Mouse (Mus musculus): ENCODE results near the gene Sct.
"Not testable (repeated sequence)": the region's sequence is repeated elsewhere in the genome, so short reads cannot be mapped to it uniquely, and the experiment has no call there.

Sct gene

DNA sequence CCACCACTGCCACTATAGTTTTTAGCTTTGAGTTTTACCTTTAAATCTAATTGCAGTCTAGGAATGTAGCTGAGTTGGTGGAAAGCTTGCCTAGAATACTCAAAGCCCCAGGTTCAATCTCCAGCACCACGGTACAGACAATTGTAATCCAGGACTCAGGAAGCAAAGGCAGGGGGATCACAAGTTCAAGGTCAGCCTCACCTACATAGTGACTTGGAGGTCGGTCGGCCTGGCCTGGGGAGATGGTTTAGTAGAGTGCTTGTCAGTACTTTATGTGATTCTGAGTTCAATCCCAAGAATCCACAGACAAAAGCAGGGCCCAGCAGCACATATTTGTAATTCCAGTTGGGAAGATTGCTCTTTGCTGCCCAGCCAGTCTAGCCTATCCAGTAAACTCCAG, 9.1 kb upstream of the Sct start:
- DNase-seq, result no peak

DNA sequence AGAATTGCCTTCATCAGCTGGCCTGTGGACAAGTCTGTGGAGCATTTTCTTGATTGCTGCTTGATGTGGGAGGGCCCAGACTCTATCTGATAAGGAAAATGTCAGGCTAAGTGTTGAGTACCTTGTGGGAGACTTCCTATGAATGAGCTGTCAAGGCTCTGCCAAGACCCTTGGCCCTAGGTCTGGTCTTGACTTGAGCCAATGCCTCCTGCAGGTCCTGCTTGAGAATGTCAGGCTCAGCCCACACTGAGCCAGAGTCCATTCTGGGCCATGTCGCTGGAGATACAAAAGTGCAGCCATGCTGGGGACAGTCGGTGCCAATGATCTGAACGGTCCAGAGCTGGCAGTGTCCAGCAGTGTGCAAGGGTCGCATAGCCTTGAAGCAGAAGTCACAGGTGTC, 3.8 kb upstream of the Sct start:
- DNase-seq, result no peak

DNA sequence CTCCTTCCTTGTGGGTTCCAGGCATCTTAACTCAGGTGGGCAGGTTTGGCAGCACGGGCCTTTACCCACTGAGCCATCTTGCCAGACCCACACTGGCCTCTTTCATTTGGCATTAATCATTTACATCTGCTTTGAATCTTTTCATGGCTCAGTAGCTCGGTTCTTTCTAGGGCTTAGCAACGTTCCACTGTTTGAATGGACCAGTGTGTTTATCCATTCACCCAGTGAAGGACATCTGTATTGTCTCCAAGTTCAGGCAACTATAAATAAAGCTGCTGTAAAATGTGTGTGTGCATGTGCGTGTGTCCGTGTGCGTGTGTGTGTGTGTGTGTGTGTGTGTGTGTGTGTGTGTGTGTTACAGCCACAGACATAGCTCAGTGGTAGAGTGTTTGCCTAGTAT, 2.5 kb upstream of the Sct start:
- no peak for DNase-seq

DNA sequence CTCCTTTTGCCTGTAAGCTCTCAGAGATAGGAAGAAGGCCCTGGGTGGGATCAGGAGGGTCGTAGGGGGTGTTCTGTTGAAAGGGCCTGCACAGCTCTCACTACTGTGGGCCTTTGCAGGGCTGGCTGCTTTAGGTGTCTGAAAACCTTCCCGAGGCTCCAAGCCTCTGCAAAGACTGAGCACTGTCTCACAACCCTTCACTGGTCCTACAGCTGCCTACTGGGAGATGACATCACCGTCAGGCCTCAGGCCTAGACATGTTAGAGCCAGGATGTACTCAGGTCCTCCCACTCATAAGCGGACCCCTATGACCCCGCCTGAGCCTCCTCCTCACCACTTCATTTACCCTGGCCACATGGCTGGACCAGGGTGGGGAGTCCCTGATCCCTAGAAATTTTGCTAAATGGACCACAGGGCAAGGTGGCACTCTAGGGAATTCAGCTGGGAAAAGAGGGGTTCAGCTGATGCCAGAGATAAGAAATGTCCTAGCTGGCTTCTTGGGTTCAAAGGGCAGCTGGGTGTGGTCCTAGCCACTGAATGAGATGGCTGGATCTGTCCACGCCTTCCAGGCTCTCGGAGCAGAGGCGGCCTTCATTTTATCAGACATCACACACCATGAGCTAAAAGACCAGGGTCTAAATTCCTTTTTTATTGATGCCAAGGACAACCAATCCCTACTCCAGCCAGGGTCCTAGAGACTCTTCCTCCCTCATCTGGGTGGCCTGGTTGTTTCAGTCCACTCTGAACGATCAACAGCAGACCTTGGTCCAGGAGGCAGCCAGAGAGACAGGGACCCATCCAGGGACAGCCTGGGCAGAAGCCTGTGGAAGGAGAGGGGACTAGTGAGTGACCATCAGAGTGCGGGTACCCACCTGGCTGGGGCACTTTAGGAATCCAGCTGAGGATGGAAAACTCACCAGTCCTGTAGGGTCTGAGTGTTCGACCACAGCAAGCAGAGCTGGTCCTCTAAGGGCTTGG, 943 bp downstream of the Sct start:
- DNase-seq, result no peak

DNA sequence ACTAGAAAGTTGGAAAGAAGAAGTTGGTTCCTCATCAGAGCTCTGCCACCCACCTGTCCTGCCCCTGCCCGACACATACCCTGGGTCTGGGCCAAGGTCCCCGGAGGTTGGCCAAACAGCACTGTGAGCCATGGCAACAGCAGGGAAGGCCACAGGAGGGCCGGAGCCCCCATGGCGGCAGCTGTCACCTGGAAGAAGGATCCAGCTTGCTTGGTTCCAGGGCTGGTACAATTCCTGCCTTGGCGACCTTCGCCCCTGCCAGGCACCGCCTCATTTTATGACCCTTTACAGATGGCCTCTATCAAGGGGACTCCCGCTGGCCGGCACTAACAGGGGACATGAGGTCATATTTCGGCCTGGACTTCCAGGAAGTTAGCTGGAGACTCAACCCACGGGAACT, 2.4 kb downstream of the Sct start, which contains the start of gene Cdhr5:
TSS of gene Cdhr5 (minus strand) at position 241 of the 400 bp plus-strand sequence.
- no peak for DNase-seq

DNA sequence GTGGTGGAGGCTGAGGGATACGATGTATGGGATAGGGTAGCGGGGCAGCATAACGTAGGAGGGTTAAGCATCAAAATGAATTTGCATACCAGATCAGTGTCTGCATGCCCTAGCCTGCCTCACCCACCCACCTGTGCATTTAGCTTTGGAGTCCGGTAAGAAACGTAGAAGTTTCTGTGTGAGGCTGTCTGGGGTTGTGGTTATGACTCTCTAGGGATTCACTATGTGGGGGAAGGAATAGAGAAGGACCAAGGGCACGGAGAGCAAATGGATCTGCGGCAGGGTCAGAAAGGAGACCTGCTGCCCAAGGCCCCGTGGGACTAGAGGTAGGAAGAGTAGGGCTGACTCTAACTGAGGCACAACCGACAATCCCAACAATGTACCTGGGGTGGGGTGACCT, 3.6 kb downstream of the Sct start:
- no peak for DNase-seq

DNA sequence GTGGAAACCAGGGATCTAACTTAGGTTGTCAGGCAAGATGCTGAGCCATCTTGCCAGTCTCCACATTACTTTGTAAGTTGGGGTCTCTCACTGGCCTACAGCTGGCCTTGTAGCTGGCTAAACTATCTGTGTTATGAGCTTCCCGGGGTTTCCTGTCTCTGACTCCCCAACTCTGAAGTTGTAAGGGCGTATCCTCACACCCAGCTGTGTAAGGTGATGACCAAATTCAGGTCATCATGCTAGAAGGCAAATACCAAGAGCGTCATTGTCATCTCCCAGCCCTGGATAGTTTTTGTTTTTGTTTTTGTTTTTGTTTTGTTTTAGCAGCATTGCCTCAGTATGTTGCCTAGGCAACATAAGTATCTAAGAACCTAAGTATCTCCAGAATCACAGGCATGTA, 8.3 kb downstream of the Sct start:
- DNase-seq, result no peak

DNA sequence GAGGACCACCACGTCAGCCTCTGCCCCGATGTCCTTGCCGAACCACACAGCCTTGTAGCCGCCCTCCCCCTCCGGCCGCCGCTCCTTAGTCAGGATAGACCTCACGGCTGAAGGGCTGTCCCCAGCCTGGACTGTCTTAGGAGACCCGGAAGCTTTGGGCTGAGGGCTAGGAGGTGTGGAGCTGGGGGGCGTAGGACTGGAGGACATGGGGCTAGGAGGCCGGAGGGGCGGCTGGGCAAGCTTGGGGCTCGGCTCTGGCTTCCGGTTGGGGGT, 9.7 kb downstream of the Sct start:
- DNase-seq, result no peak

DNA sequence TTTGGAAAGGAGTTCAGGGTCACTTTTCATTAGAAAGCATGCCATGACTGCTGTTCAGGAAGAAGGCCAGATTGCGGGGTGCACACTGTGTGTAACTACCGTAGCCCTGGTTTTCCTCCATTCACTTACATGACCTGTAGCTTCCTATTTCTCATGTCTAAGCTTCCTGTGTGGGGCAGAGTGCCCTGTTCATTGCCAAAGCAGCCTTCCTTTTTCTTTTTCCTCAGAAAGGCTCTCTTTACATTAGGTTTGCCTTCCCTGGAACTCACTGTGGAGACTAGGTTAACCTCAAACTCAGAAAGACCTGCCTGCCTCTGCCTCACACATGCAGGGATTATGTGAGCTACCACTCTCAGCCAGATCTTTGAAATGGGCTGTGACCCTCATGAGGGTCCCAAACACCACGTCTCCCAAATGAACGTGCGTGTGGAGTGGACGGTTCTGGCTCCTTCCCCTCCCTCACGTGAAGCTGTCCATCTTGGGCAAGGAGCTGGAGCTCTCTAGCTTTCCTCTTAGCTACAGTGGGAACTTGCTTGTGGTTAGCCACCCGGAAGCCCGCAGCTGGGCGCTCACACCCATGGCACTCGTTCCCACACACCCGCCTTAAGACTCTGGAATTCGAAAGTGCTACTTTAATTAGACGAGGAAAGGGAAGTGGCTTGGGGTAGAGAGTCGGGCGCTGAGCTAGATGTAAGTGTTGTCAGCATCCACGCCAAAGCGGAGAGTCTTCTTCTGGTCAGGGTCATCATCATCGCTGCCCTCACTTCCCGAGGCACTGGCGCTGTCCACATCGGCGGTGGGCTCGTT, 10.3 kb downstream of the Sct start:
- no peak for DNase-seq

DNA sequence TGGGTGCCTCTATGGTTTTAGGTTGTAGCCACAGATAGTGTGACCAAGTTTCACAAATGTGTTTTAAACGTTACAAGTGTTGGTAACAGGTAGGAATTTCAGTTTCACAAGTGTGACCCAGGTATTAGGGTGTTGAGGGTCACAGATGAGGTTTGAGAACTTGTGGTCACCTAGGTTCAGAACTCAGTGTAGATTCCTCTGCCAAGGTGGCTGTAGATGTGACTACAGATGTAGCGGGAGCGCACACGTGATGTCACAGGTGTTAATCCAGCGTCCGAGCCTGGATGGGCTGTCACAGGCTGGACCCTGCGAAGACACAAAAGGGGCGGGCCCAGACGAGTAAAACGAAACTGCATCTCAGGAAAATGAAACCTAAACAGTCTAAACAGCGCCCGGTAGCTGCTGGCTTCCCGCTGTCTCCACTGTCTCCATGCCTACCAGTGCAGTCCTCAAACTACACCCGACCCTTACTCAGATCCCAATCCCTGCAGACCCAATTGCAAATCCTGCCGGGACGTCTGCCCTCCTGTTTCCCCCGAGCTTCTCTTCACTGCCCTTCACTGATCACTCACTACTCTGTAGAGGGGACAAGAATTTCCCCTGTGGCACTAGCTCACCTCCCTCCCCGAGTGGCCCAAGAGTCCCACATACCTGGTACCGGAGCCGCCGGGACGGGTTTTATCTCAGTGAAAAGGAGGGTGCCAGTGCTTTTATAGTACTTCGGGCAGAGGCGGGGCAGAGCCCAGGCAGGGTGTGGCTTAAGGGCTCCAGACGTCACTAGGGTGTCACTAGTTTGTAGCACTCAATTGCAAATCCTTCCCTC, 13.0 kb downstream of the Sct start, which contains the start of gene Irf7:
TSS of gene Irf7 (minus strand) at position 743 of the 823 bp plus-strand sequence.
- peak; percentile 76 for DNase-seq

DNA sequence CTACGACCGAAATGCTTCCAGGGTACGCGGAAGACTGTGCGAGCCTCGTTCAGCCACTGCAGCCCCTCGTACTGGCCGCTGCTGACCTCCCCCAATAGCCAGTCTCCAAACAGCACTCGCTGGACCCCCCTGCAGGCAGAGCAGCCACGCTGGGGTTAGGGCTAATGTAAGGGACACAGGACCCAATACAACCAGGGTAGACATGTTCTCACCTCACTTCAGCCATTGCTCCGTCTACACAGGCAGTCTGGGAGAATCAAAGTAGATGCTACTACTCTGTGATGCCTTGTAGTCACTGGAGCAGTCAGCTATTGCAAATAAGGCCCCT, 13.6 kb downstream of the Sct start:
- DNase-seq, result peak; percentile 26

DNA sequence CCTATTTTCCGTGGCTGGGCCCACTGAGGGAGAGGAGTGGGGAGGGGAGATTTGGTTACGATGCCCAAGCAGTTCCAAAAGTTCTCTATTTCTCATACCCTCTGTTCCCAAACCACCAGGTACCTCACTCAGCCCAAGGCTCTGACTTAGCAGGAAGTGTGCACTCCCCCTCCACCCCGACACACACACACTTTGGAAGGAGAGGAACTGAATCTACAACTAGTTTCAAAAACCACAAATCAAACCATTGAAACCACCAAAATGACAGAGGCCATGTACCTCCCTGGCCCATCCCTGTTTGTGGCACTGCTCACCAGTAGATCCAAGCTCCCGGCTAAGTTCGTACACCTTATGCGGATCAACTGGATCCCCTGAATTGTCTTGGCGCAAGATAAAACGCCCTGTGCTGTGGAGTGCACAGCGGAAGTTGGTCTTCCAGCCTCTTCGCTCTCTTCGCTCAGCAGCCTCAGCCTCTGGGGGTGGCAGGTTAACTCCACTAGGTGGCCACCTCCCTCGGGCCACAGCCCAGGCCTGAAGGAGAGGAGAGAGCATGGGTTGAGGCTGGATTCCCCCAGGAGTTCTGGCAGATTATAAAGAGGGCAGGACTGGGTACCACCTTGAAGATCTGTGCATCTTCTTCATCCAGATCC, 14.0 kb downstream of the Sct start:
- peak; percentile 78 for DNase-seq

DNA sequence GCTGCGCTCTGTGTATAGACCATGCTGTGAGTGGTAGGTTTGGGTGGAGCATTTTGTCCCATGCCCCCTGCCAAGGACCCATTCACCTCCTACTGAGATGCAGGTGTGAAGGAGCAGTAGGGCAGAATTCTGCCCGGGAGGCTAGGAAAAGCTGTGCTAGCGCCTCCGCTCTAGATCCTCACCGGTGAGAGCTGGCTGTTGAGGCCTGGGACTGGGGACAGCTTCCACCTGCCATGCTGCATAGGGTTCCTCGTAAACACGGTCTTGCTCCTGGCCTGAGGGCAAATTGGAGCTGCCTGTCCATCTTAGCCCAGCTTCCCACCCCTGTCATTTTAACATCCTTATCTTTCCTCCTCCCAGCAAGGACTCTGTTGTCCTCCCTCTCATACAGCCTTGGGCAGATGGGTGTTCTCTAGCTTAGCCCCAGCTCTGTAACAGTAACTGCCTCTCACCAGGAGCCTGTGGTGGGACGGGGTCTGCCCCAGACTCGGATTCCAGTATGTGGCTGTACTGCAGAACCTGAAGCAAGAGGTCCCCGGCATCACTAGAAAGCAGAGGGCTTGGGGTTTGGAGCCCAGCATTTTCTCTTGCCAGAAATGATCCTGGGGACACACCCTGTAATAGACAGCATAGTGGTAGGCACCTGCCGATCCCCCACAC, 14.8 kb downstream of the Sct start:
- no peak for DNase-seq

DNA sequence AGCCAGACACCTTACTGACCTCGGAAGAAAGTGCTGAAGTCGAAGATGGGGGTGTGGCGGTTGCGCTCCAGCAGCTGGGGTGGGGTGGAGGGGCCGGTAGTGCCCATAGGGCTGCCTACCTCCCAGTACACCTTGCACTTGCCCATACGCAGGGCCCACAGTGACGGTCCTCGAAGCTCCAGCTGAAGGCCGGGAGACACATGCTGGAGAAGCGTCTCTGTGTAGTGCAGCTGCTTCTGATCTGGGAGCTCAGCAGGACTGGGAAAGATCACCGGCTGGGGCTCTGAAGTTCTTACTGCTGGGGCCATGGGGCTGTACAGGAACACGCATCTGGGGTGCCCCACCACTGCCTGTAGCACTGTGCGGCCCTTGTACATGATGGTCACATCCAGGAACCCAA, 15.3 kb downstream of the Sct start:
- DNase-seq, result no peak

DNA sequence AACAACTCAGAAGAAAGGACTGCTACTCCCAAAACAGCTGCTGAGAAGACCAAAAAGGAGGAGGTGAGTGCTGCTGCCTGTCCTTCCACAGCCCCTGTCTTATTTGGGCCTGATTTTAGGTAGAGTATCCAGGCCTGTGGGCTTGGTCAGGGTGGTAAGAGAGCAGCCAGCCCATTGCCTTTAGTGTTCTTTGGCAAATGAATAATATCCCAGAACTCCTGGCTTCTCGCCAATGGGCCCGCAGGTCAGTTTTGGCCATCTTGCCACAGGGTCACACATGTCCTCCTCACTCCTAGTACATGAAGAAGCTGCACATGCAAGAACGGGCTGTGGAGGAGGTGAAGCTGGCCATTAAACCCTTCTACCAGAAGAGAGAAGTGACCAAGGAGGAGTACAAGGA, 17.5 kb downstream of the Sct start:
- DNase-seq, result no peak

DNA sequence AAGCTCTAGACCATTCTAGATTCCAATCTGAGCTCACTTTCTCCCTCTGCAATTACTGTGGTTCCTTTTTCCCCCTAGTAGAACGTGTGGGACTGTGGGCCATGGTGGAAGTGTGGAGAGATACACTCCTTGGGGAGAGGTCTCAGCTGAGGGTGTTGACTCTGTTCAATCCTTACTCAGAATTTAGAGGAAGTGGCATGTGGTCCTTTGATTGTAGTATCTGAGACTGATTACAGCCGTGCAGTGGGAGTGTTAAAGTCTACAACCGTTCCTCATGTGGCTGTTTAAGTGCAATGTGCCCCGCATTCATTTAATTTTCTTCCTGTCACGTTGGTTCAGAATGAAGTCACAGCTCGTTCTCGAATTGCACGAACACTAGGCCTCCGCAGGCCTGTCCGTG, 22.8 kb downstream of the Sct start:
- DNase-seq, result no peak

DNA sequence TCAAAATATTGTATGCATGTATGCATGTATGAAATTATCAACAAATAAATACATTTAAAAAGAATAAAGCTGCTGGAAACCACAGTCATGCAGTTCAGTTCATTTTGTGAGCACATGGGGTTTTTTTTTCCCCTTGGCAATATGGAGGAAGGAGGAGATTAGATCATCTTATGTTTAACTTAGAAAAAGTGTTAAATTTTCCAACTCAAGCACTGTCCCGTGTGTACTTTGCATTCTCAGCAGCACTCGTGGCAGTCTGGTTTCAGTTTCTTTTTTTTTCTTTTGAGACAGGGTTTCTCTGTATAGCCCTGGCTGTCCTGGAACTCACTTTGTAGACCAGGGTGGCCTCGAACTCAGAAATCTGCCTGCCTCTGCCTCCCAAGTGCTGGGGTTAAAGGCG, 28.4 kb downstream of the Sct start:
- not testable (repeated sequence) for DNase-seq

DNA sequence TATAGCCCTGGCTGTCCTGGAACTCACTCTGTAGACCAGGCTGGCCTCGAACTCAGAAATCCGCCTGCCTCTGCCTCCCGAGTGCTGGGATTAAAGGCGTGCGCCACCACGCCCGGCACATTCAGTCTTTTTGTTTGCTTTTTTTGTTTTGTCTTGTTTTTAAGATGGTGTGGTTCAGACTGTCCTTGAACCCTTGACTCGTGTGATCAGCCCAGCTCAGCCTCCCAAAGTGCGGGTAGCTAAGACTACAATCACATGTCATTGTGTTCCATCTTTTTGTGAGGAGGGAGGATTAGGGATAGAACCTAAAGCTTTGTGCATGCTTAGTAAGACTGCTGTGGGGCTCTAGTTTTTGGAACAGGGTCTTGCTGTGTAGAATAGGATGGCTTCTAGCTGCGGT, 47.4 kb downstream of the Sct start:
- no peak for DNase-seq

DNA sequence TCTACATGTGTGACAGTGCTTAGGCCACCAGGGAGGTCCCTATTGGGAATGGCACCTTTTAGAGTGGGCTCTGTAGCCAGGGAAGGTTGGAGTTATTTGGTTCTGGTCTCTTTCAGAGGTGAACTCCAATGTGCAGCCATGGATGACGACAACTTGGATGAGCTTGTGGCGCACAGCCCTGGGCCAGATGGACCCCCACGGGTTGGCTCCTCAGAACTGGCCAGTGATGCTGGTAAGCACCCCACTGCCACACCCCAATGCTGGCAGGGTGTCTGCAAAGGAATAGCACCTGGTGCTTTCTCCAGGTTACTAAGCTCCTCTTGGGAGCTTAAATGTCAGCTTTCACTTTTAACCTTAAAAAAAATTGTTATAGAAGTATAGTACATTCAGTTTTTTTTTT, 47.8 kb downstream of the Sct start:
- no peak for DNase-seq

DNA sequence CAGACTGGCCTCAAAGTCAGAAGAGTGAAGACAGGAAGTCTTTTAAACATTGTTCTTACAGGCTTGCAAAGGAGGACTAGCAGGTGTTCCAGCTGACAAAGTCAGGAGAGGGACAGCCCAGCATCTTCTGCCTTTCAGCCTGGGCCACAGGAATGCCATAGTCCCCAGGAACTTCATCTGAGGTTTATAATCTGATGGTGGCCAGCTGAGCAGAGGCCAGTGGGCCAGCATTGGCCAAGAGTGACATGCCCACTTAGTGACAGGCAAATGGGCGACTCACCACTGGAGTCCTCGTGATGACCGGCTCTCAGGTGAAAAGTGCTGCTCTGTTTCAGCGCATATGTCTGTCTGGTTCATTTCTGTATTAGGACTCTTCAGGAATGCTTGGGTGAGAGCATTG, 48.4 kb downstream of the Sct start:
- DNase-seq, result no peak

DNA sequence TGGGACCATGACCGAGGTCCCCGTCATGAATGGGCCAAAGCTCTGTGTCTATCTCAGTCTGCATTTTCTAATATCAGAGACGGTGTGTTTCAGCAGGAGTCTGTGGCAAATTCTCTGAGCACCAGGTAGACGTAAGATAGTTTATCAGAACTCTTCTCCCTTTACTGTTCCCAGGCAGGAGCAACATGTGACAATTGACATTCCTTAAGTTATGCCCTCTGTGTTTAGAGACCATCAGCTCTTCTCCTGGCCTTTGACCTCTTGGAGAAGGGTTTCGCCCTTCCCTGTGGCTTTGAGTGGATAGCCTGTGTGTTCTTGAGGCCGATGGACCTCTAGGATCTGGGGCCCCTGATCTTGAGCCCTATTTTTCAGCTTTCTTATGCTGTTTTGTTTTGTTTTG, 49.2 kb downstream of the Sct start:
- no peak for DNase-seq
